Mouse (Mus musculus) lung, postnatal 10 days (tissue): ENCODE data around the gene D330045A20Rik.
"Not testable (repeated sequence)": the region's sequence is repeated elsewhere in the genome, so short reads cannot be mapped to it uniquely, and the experiment has no call there.

ENCODE experiments used
- DNase-seq: peaks from one replicate; pipeline ENCODE4 v3.0.0; 2021

The D330045A20Rik gene

DNA sequence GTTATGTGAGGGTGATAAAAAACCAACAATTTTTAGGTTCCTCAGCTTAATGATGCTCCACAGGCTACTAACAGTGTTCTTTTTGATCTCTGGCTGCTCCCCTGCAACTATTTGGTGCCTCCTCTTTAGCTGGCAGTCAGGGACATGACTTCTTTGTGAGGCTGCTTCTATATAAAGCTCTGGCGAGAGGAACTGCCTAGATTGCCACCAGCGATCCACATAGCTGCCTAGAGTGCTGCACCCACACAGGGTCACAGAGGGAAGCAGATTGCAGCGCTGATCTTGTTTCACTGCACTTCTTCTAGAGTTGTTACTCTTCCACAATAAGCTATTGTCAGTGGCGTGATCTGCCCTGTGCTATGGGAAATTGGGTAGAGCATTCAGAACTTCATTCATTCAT, 103.4 kb downstream of the D330045A20Rik start:
- DNase-seq, result no peak

DNA sequence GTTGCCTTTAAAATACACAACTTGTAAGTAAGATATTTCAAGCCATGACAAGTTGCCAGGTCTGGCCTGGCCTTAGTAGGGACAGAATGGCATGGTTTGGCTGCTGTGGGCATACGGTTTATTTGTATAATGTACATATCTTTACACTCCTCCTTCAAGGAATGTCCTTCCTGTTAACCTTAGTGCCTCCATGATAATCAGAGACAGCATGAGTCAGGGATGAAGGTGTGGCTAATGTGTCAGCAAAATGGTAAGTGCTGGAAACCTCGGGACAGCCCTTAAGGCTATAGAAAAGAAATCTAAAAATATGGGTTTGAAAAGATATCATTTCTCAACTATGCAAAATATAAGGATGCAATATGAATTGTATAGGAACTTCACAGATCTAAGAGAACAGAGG, 106.5 kb downstream of the D330045A20Rik start:
- DNase-seq, result not testable (repeated sequence)

DNA sequence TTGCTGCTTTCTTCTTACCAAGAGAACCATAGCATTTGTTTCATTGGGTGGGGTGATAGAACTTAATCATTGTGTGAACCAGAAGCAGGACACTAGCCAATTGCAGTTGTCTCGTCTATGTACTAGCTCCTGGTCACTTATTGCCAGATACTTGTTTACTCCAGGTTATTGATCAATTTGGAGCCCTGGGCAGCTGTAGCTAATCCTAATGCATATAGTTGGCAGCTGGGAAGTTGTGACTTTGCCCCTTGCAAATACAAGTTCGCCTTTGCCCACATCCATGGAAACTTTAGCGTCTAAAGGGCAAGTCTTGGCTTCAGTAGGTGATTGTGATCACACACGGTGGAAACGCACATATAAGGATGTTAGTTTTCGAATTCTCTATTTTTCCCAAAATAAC, 116.2 kb downstream of the D330045A20Rik start:
- no peak for DNase-seq
